8 mouse cellular contexts compared by ENCODE assay signal in the genomic region with DNA sequence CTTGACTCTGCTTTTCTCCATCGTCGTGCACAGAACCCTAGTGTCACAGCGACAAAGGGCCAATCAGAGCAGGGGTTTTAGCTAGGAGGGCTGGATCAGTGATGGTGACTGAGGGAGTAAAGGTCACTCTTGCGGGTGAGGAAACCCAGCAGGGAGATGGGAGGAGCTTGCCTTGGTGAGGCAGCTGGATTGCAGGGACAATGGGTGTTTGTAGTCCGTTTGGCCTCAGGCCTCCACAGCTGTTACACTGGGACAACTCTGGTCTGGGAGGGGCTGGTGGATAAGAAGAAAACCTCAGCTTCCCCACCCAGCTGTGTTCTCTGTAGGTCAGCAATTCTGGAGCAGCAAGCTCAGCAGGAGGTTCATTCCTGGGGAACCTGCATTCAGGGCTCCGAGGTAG.
DNase-seq lines count a peak whose midpoint lies in the region; ATAC-seq and TF ChIP-seq lines count a peak whose summit lies in the region.

No protein-coding gene starts in this region.

- no peaks in the 10 kb centered on the region for H3K9me3 ChIP-seq in limb, embryonic 10.5 days (replicated peaks)
- H3K9me3 ChIP-seq in stomach, postnatal 0 days (ENCODE audit: control insufficient read depth, low read length) = no peaks in the 10 kb centered on the region

- H3K4me1 ChIP-seq in limb, embryonic 10.5 days = peaks cover 13% of the 10 kb centered on the region
- H3K4me1 ChIP-seq in stomach, postnatal 0 days (replicated peaks; ENCODE audit: control insufficient read depth, insufficient read depth) = no peaks in the 10 kb centered on the region

- intact Hi-C loops in gastrocnemius, postnatal 36 days (cut with DNase I) = no loop called here

- 30% methylated on average over 6 of the region's 6 CpGs for WGBS in limb, embryonic 10.5 days
- 44% methylated on average over 6 of the region's 6 CpGs for WGBS in stomach, postnatal 0 days

- H3K27me3 ChIP-seq in limb, embryonic 10.5 days (ENCODE audit: low read depth, poor library complexity, severe bottlenecking) = no peaks in the 10 kb centered on the region
- no peaks in the 10 kb centered on the region for H3K27me3 ChIP-seq in stomach, postnatal 0 days (ENCODE audit: control insufficient read depth, insufficient read depth, low read length)

- H3K4me2 ChIP-seq in stomach, postnatal 0 days (replicated peaks; ENCODE audit: low read depth) = no peak overlapping the region

- no peak for TF ChIP-seq EP300 in stomach, postnatal 0 days (optimal IDR thresholded peaks at IDR 0.05)

- peak; percentile 13 to 54 for DNase-seq in layer of hippocampus, adult 2 months (ENCODE audit: low spot score in 2 of 2)
- DNase-seq in layer of hippocampus, postnatal 10 days (ENCODE audit: low spot score in 2 of 2) = no peak
- peak; percentile 75 for DNase-seq in embryo, embryonic 11 days
- DNase-seq in gastrocnemius, postnatal 36 days = peak; percentile 18 to 25
- peak; percentile 53 for DNase-seq in limb, embryonic 10.5 days (ENCODE audit: low spot score)
- peak; percentile 60 for DNase-seq in stomach, postnatal 0 days (ENCODE audit: low spot score)
- DNase-seq in ovary, postnatal 14 days (ENCODE audit: low spot score) = no peak
- no peak for DNase-seq in spleen, adult 18-20 months

- peak; percentile 95 for ATAC-seq in stomach, postnatal 0 days (ENCODE audit: low FRiP score, low TSS enrichment)

- H3K36me3 ChIP-seq in limb, embryonic 10.5 days = no peaks in the 10 kb centered on the region
- no peaks in the 10 kb centered on the region for H3K36me3 ChIP-seq in stomach, postnatal 0 days (ENCODE audit: control insufficient read depth, insufficient read depth, low read length)

- H3K4me3 ChIP-seq in layer of hippocampus, adult 2 months = no peak overlapping the region
- H3K4me3 ChIP-seq in limb, embryonic 10.5 days = no peak overlapping the region
- no peak overlapping the region for H3K4me3 ChIP-seq in stomach, postnatal 0 days (ENCODE audit: low read depth, low read length)

- peak overlapping the region; percentile 77 for H3K27ac ChIP-seq in layer of hippocampus, adult 2 months
- peak overlapping the region; percentile 76 for H3K27ac ChIP-seq in limb, embryonic 10.5 days
- 0 out of 2 replicates have a peak overlapping the region, but pooled peaks have one; percentile 4 for H3K27ac ChIP-seq in stomach, postnatal 0 days (replicated peaks)

- no peak overlapping the region for H3K9ac ChIP-seq in stomach, postnatal 0 days (ENCODE audit: low read length)

- TF ChIP-seq CTCF in layer of hippocampus, adult 2 months (conservative IDR thresholded peaks at IDR 0.05) = no peak
- no peak for TF ChIP-seq CTCF in stomach, postnatal 0 days (IDR thresholded peaks at IDR 0.05; ENCODE audit: low read depth)

Comparison
In these comparisons a context has a peak if more than half of its experiments do, and no peak if none do; other contexts are left out.
1. DNase-seq: peak in layer of hippocampus, adult 2 months (2 of 2), embryo, embryonic 11 days (single experiment), gastrocnemius, postnatal 36 days (2 of 2), limb, embryonic 10.5 days (single experiment) and stomach, postnatal 0 days (single experiment); none in layer of hippocampus, postnatal 10 days (0 of 2), ovary, postnatal 14 days (single experiment) and spleen, adult 18-20 months (0 of 2).
2. H3K27ac ChIP-seq: peak in every context shown above with its lines; median percentile 77 in layer of hippocampus, adult 2 months; 76 in limb, embryonic 10.5 days; 4 in stomach, postnatal 0 days.